ENCODE assay signal across 13 mouse cellular contexts in genomic region chr19:56438357-56439071, GRCm38 (mm10). TPM values are rescaled to one million over a fixed set of nuclear protein-coding genes. Genes with fewer than 3 reads are reported as not detected.
A peak's percentile ranks its signal among the peaks of the same experiment; 100 is the strongest.
DNase-seq lines count a peak whose midpoint lies in the region; ATAC-seq and TF ChIP-seq lines count a peak whose summit lies in the region.
"Had no signal": no experiment of that assay in that cellular context is flagged by ENCODE, and none has a peak within 500 bp of the region (broad histone marks: within the 10 kb centered on the region; RNA-seq: fewer than 3 reads in every experiment).

No protein-coding gene starts in this region.

- intact Hi-C loops in heart, postnatal 25 days (cut with DNase I) = no loop called here
- intact Hi-C loops in heart, postnatal 14 days (cut with DNase I) = no loop called here

- peaks cover 4% of the 10 kb centered on the region for H3K36me3 ChIP-seq in lung, embryonic 16.5 days (ENCODE audit: control insufficient read depth, insufficient read depth, low read length)
- 0 out of 2 replicates have a peak, but pooled peaks cover 5% of the 10 kb centered on the region for H3K36me3 ChIP-seq in forebrain, postnatal 0 days (ENCODE audit: insufficient read depth)
- H3K36me3 ChIP-seq: hindbrain, embryonic 12.5 days had no signal

- H3K27ac ChIP-seq in lung, embryonic 16.5 days (ENCODE audit: low read length) = no peak overlapping the region; the same call in 1 of the 2 replicates
- H3K27ac ChIP-seq in forebrain, postnatal 0 days (ENCODE audit: low read depth, low read length) = no peak overlapping the region
- H3K27ac ChIP-seq: hindbrain, embryonic 12.5 days had no signal

- no peak overlapping the region for H3K4me2 ChIP-seq in lung, embryonic 16.5 days (ENCODE audit: low read depth, low read length)
- no peak overlapping the region for H3K4me2 ChIP-seq in forebrain, postnatal 0 days (ENCODE audit: low read depth)
- H3K4me2 ChIP-seq: hindbrain, embryonic 12.5 days had no signal

- H3K9me3 ChIP-seq in lung, embryonic 16.5 days (ENCODE audit: control insufficient read depth, low read length) = no peaks in the 10 kb centered on the region
- no peaks in the 10 kb centered on the region for H3K9me3 ChIP-seq in forebrain, postnatal 0 days (ENCODE audit: low read length)
- H3K9me3 ChIP-seq: hindbrain, embryonic 12.5 days had no signal

- DNase-seq in heart, adult 11 months = peak; percentile 96
- no peak for DNase-seq in heart, postnatal 25 days (ENCODE audit: low spot score)
- DNase-seq in NIH3T3 (ENCODE audit: low read depth) = peak; percentile 60
- peak; percentile 42 to 61 for DNase-seq in heart, postnatal 14 days
- DNase-seq in forebrain, postnatal 0 days = no peak
- no peak for DNase-seq in adrenal gland, adult 2 months
- DNase-seq in frontal cortex, postnatal 14 days (ENCODE audit: low spot score in 2 of 2) = no peak
- DNase-seq: cerebellum, postnatal 25 days had no signal

- no peaks in the 10 kb centered on the region for H3K4me1 ChIP-seq in lung, embryonic 16.5 days (replicated peaks; ENCODE audit: control insufficient read depth, insufficient read depth, low read length)
- no peaks in the 10 kb centered on the region for H3K4me1 ChIP-seq in forebrain, postnatal 0 days (ENCODE audit: insufficient read depth)

- no peaks in the 10 kb centered on the region for H3K27me3 ChIP-seq in lung, embryonic 16.5 days (ENCODE audit: control insufficient read depth, insufficient read depth, low read depth, low read length)
- H3K27me3 ChIP-seq in forebrain, postnatal 0 days (ENCODE audit: insufficient read depth, low read length) = no peaks in the 10 kb centered on the region
- H3K27me3 ChIP-seq: hindbrain, embryonic 12.5 days; Patski had no signal

- no peak overlapping the region for H3K9ac ChIP-seq in lung, embryonic 16.5 days (ENCODE audit: low read length)
- no peak overlapping the region for H3K9ac ChIP-seq in forebrain, postnatal 0 days
- H3K9ac ChIP-seq: hindbrain, embryonic 12.5 days had no signal

- TF ChIP-seq CTCF in forebrain, postnatal 0 days (IDR thresholded peaks at IDR 0.05; ENCODE audit: low read depth) = no peak

- 60% methylated on average over 7 of the region's 7 CpGs for WGBS in lung, embryonic 16.5 days
- WGBS in forebrain, postnatal 0 days = 82% methylated on average over 7 of the region's 7 CpGs

- no peak overlapping the region for H3K4me3 ChIP-seq in lung, embryonic 16.5 days (ENCODE audit: low read length)
- H3K4me3 ChIP-seq in forebrain, postnatal 0 days (ENCODE audit: low read depth, low read length) = no peak overlapping the region
- H3K4me3 ChIP-seq: hindbrain, embryonic 12.5 days had no signal

- peak; percentile 51; the same call in 1 of the 2 replicates for ATAC-seq in lung, embryonic 16.5 days (ENCODE audit: low read depth)
- no peak for ATAC-seq in forebrain, postnatal 0 days
- ATAC-seq: Patski had no signal

RNA-seq across cellular contexts. Expression of gene Plekhs1, which starts 22.9 kb away (rescaled TPM):
- total RNA-seq in heart, postnatal 25 days (2021) = under 1 TPM in 1 of 2 experiments, not detected in 1; 0.25 TPM
- under 1 TPM; 0.07 to 0.50 TPM for total RNA-seq in heart, postnatal 14 days (2021)
- polyA plus RNA-seq in lung, embryonic 16.5 days (2015; fragmentation: Nextera tagmentation; extraction: Ambion mirVana) = 0.39 and 0.41 TPM in 2 replicates
- total RNA-seq in forebrain, postnatal 0 days (2014; rRNA removed) = 0.14 and 0.15 TPM in 2 replicates
- 0.28 and 0.29 TPM in 2 replicates for polyA plus RNA-seq in forebrain, postnatal 0 days (2015; fragmentation: Nextera tagmentation; extraction: Ambion mirVana)
- total RNA-seq in adrenal gland, adult 2 months (2021) = under 1 TPM; 0.24 to 0.37 TPM
- 0.10 TPM in 1 of 2 replicates, not detected in the other for polyA plus RNA-seq in adrenal gland, adult 2 months (2012; rRNA removed)
- total RNA-seq: liver, adult 2 months; monocyte, adult 5-6 weeks had no signal

RNA-seq across cellular contexts. Expression of gene Casp7, which starts 41.6 kb away (rescaled TPM):
- total RNA-seq in heart, postnatal 25 days (2021) = 10 to 100 TPM; 12.6 to 15.6 TPM
- total RNA-seq in heart, postnatal 14 days (2021) = 10 to 100 TPM; 16.3 to 17.6 TPM
- 34.3 and 35.0 TPM in 2 replicates for polyA plus RNA-seq in lung, embryonic 16.5 days (2015; fragmentation: Nextera tagmentation; extraction: Ambion mirVana)
- total RNA-seq in forebrain, postnatal 0 days (2014; rRNA removed) = 21.4 and 23.7 TPM in 2 replicates
- polyA plus RNA-seq in forebrain, postnatal 0 days (2015; fragmentation: Nextera tagmentation; extraction: Ambion mirVana) = 23.8 and 28.8 TPM in 2 replicates
- 1 to 10 TPM; 7.3 to 7.9 TPM for total RNA-seq in adrenal gland, adult 2 months (2021)
- 3.8 and 4.2 TPM in 2 replicates for polyA plus RNA-seq in adrenal gland, adult 2 months (2012; rRNA removed)

RNA-seq across cellular contexts. Expression of gene Nrap, which starts 48.7 kb away (rescaled TPM):
- 100 to 1,000 TPM; 314 to 343 TPM for total RNA-seq in heart, postnatal 25 days (2021)
- 100 to 1,000 TPM; 219 to 250 TPM for total RNA-seq in heart, postnatal 14 days (2021)
- polyA plus RNA-seq in lung, embryonic 16.5 days (2015; fragmentation: Nextera tagmentation; extraction: Ambion mirVana) = 1.1 TPM in 2 replicates
- total RNA-seq in forebrain, postnatal 0 days (2014; rRNA removed) = 0.76 and 0.85 TPM in 2 replicates
- polyA plus RNA-seq in forebrain, postnatal 0 days (2015; fragmentation: Nextera tagmentation; extraction: Ambion mirVana) = 0.64 and 0.86 TPM in 2 replicates
- total RNA-seq in adrenal gland, adult 2 months (2021) = not detected
- polyA plus RNA-seq in adrenal gland, adult 2 months (2012; rRNA removed) = 0.02 TPM in 1 of 2 replicates, not detected in the other
- total RNA-seq: monocyte, adult 5-6 weeks had no signal

Comparison
In these comparisons a context has a peak if more than half of its experiments do, and no peak if none do; other contexts are left out.
1. DNase-seq: peak in heart, adult 11 months (single experiment), NIH3T3 (single experiment) and heart, postnatal 14 days (2 of 2); none in heart, postnatal 25 days (single experiment), forebrain, postnatal 0 days (single experiment), adrenal gland, adult 2 months (single experiment) and frontal cortex, postnatal 14 days (0 of 2).
2. RNA of gene Nrap, which starts 48.7 kb away (total RNA-seq): 314 to 343 TPM in heart, postnatal 25 days and 219 to 250 TPM in heart, postnatal 14 days; 0.76 to 0.85 TPM in forebrain, postnatal 0 days and not detected in adrenal gland, adult 2 months; every median in the first group is over 100 times any median in the second.